Mouse (Mus musculus): ENCODE data around the gene Bbc3.

DNA sequence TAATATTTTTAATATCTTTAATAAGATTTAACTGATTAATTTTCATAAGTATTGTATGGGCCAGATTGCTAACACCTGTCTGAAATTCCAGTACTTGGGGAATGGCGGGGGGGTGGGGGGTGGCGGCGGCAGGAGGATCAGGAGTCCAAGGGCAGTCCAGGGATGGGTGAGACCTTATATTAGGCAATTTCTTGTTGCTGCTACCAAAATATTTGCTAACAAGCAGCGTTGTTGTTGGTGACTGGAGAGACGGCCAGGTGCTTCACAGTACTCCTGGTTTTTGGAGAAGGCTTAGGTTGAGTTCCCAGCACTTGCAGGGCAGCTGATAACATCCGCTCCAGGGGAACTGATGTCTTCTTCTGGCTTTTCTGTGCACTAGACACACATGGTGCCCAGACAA lies 12.3 kb downstream of the Bbc3 start:
- TF ChIP-seq ZMIZ1 (IDR thresholded peaks at IDR 0.05; ENCODE audit: low read depth, low read length) (no peak), TBP (IDR thresholded peaks at IDR 0.05; ENCODE audit: low read depth, low read length) (no peak), POLR2A (IDR thresholded peaks at IDR 0.05; ENCODE audit: control insufficient read depth in 1 of 2, insufficient read depth in 1 of 2, low read depth in 1 of 2, low read length in 2 of 2, poor library complexity in 1 of 2) (no peak), RCOR1 (IDR thresholded peaks at IDR 0.05; ENCODE audit: low read depth, low read length) (no peak), ZC3H11A (IDR thresholded peaks at IDR 0.05; ENCODE audit: low read depth, low read length) (no peak), EP300 (IDR thresholded peaks at IDR 0.05; ENCODE audit: low read depth in 1 of 2, low read length in 2 of 2) (no peak), NELFE (IDR thresholded peaks at IDR 0.05; ENCODE audit: low read depth, low read length) (no peak), JUND (IDR thresholded peaks at IDR 0.05; ENCODE audit: low read depth, low read length) (no peak), HCFC1 (IDR thresholded peaks at IDR 0.05; ENCODE audit: low read depth, low read length) (no peak), POLR2AphosphoS2 (IDR thresholded peaks at IDR 0.05; ENCODE audit: low read length) (no peak), MAFK (IDR thresholded peaks at IDR 0.05; ENCODE audit: borderline replicate concordance, low read depth, low read length) (no peak), CHD1 (IDR thresholded peaks at IDR 0.05; ENCODE audit: low read depth, low read length) (no peak), ZNF384 (IDR thresholded peaks at IDR 0.05; ENCODE audit: low read depth, low read length) (no peak)
